Mouse (Mus musculus) forebrain, embryonic 16.5 days (tissue): Measurements from ENCODE around the gene Akirin2. TPM values are rescaled to one million over a fixed set of nuclear protein-coding genes. Genes with fewer than 3 reads are reported as not detected.
A peak's percentile ranks its signal among the peaks of the same experiment; 100 is the strongest.

Experiments
- ATAC-seq: fragments of 200-750 bp; cut with Nextera tagmentation; 2 replicates; pipeline ENCODE4 v1.8.0; 2017; ENCODE audit warnings: mild to moderate bottlenecking, moderate library complexity
- H3K27ac ChIP-seq: fragments of 300-500 bp; sonication (generic); 2 replicates; pipeline ENCODE4 v1.5.1; 2014; ENCODE audit warnings: low read length, control low read depth
- H3K27me3 ChIP-seq: fragments of 300-500 bp; sonication (generic); replicated peaks from 2 replicates; pipeline ENCODE4 v1.6.1; 2014; ENCODE audit warnings: low read length; ENCODE audit not compliant: control insufficient read depth, insufficient read depth
- H3K36me3 ChIP-seq: fragments of 300-500 bp; sonication (generic); 2 replicates; pipeline ENCODE4 v1.6.1; 2014; ENCODE audit not compliant: control insufficient read depth, insufficient read depth
- H3K4me1 ChIP-seq: fragments of 300-500 bp; sonication (generic); replicated peaks from 2 replicates; pipeline ENCODE4 v1.6.1; 2014; ENCODE audit warnings: low read length; ENCODE audit not compliant: control insufficient read depth, insufficient read depth
- H3K4me2 ChIP-seq: fragments of 300-500 bp; sonication (generic); 2 replicates; pipeline ENCODE4 v1.6.1; 2014; ENCODE audit warnings: mild to moderate bottlenecking, low read length, control low read depth
- H3K4me3 ChIP-seq: fragments of 300-500 bp; sonication (generic); replicated peaks from 2 replicates; pipeline ENCODE4 v1.5.1; 2014; ENCODE audit warnings: mild to moderate bottlenecking, low read length, control low read depth
- H3K9ac ChIP-seq: fragments of 300-500 bp; sonication (generic); replicated peaks from 2 replicates; pipeline ENCODE4 v1.6.1; 2014; ENCODE audit warnings: low read depth, low read length, control low read depth
- H3K9me3 ChIP-seq: fragments of 300-500 bp; sonication (generic); 2 replicates; pipeline ENCODE4 v1.6.1; 2016; ENCODE audit warnings: low read length; ENCODE audit not compliant: control insufficient read depth
- WGBS: fragments of 180-500 bp; shearing (Covaris S2); extraction: QIAGEN DNeasy Blood & Tissue Kit; methylation state at CpG from one replicate; pipeline ENCODE4 v1.1.7; 2014; 5-methylcytosine and 5-hydroxymethylcytosine counted together
- polyA plus RNA-seq: library from polyadenylated mRNA; unstranded; fragments of >200 nt; fragmentation: Nextera tagmentation; extraction: Ambion mirVana; gene quantifications from 2 replicates; pipeline ENCODE4 v1.2.1, GENCODE M21; 2015

Gene Akirin2
- polyA plus RNA-seq, 1 experiment from 2014 or later = 79.4 TPM

GRCm38 (mm10) chr4:34551098-34551809 is 517 bp downstream of the Akirin2 start:
- peak; percentile 15 for ATAC-seq
- H3K27me3 ChIP-seq = no peaks in the 10 kb centered on the region
- H3K4me1 ChIP-seq = peaks cover 23% of the 10 kb centered on the region
- 0% methylated on average over 44 of the region's 50 CpGs for WGBS
- H3K4me3 ChIP-seq = peak overlapping the region; percentile 100
- no peaks in the 10 kb centered on the region for H3K36me3 ChIP-seq
- peak overlapping the region; percentile 94 for H3K27ac ChIP-seq
- H3K9me3 ChIP-seq = no peaks in the 10 kb centered on the region
- peak overlapping the region; percentile 82 for H3K4me2 ChIP-seq
- H3K9ac ChIP-seq = peak overlapping the region; percentile 99

DNA sequence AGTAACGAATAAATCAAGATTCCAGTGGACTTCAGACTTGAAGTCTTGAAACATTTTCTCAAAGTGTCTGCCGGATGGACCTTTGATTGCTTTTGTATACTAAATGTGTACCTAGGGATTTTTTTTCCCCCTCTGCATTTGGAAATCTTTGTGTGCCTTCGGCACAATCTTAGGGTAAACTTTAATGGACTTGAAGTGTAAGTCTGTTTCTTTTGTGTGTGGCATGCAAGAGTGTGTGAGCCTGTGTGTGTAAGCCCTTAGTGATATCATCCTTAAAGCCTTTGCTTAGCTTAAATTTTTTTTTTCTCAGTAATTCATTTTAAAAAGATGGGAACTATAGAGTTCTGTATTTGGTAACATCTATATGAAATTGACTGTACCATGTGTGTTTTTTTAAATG is 1.2 kb downstream of the Akirin2 start:
- no peak overlapping the region; the same call in 1 of the 2 replicates for H3K27ac ChIP-seq

DNA sequence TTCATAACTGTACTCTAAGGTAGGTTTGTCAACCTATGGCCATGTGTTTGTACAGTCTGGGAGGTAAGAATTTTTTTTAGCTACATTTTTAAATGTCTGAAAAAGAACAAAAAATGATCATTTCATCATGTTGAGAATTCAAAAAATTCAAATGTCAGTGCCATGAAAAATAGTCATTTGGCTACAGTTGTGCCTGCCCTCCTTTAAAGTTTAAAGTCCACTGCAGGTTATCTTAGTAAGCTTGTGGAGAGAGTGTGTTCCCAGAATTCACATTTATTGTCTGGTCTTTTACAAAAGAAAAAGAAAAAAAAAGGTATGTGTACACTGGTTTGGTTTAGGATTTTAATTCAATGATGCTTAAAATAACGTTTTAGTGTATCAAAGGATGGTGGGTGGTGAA is 3.9 kb downstream of the Akirin2 start:
- Histone ChIP-seq H3K4me2 (no peak overlapping the region), H3K4me1 (peaks cover 29% of the 10 kb centered on the region), H3K27me3 (no peaks in the 10 kb centered on the region), H3K9me3 (no peaks in the 10 kb centered on the region), H3K27ac (no peak overlapping the region), H3K9ac (no peak overlapping the region), H3K36me3 (no peaks in the 10 kb centered on the region), H3K4me3 (no peak overlapping the region)
- ATAC-seq = no peak
- 14% methylated on average over 1 of the region's 1 CpGs for WGBS

More for the DNA sequence above, 1.2 kb downstream of the Akirin2 start:
- 17% methylated on average over 3 of the region's 3 CpGs for WGBS
- H3K27me3 ChIP-seq = no peaks in the 10 kb centered on the region
- no peaks in the 10 kb centered on the region for H3K9me3 ChIP-seq
- H3K36me3 ChIP-seq = no peaks in the 10 kb centered on the region
- peak overlapping the region; percentile 100 for H3K4me3 ChIP-seq
- no peak for ATAC-seq
- H3K4me1 ChIP-seq = peaks cover 28% of the 10 kb centered on the region
- peak overlapping the region; percentile 82 for H3K4me2 ChIP-seq
- peak overlapping the region; percentile 99 for H3K9ac ChIP-seq

GRCm38 (mm10) chr4:34555604-34556003 is 4.9 kb downstream of the Akirin2 start:
- WGBS = 95% methylated on average over 3 of the region's 3 CpGs
- no peak overlapping the region for H3K4me3 ChIP-seq
- no peaks in the 10 kb centered on the region for H3K36me3 ChIP-seq
- H3K27me3 ChIP-seq = no peaks in the 10 kb centered on the region
- H3K9ac ChIP-seq = no peak overlapping the region
- H3K4me1 ChIP-seq = peaks cover 29% of the 10 kb centered on the region
- H3K27ac ChIP-seq = no peak overlapping the region
- ATAC-seq = no peak
- no peaks in the 10 kb centered on the region for H3K9me3 ChIP-seq
- no peak overlapping the region for H3K4me2 ChIP-seq

- H3K36me3 ChIP-seq = no peaks in the 10 kb centered on the region
- no peak overlapping the region for H3K9ac ChIP-seq
- no peak for ATAC-seq
- H3K27me3 ChIP-seq = no peaks in the 10 kb centered on the region
- H3K4me3 ChIP-seq = no peak overlapping the region
- peaks cover 29% of the 10 kb centered on the region for H3K4me1 ChIP-seq
- no peak overlapping the region for H3K4me2 ChIP-seq
- no peak overlapping the region for H3K27ac ChIP-seq
- no peaks in the 10 kb centered on the region for H3K9me3 ChIP-seq
Measured at GRCm38 (mm10) chr4:34556183-34556582, 5.4 kb downstream of the Akirin2 start.

DNA sequence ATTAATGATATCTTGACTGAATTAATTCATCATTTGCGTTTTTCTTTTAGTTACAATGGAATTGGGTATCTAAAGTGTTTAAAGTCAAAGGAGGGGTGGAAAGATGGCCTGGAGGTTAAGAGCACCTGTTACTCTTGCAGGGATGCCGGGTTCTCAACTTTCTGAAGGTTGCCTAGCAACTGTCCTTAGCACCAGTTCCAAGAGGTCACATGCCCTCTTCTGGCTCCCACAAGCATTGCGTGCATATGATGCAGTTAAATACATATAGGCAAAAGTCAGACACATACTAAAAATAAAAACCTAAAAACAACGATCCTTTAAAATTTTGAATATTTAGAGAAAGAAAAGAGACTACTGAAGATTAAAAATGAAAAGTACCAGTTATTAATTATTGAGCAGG is 10.2 kb downstream of the Akirin2 start:
- H3K27me3 ChIP-seq = no peaks in the 10 kb centered on the region
- no peak overlapping the region for H3K9ac ChIP-seq
- ATAC-seq = no peak
- H3K4me3 ChIP-seq = no peak overlapping the region
- WGBS = 46% methylated on average over 4 of the region's 4 CpGs
- no peak overlapping the region for H3K4me2 ChIP-seq
- no peaks in the 10 kb centered on the region for H3K9me3 ChIP-seq
- peaks cover 7% of the 10 kb centered on the region for H3K36me3 ChIP-seq
- H3K27ac ChIP-seq = no peak overlapping the region
- H3K4me1 ChIP-seq = peaks cover 8% of the 10 kb centered on the region

- Histone ChIP-seq H3K27me3 (no peaks in the 10 kb centered on the region), H3K36me3 (peaks cover 19% of the 10 kb centered on the region), H3K9ac (no peak overlapping the region), H3K9me3 (no peaks in the 10 kb centered on the region), H3K4me3 (no peak overlapping the region), H3K4me2 (no peak overlapping the region), H3K4me1 (no peaks in the 10 kb centered on the region; the same call in 1 of the 2 replicates), H3K27ac (no peak overlapping the region)
- 86% methylated on average over 6 of the region's 6 CpGs for WGBS
- ATAC-seq = no peak
Measured at GRCm38 (mm10) chr4:34566226-34566625, 15.5 kb downstream of the Akirin2 start.

- 89% methylated on average over 2 of the region's 2 CpGs for WGBS
- Histone ChIP-seq H3K4me1 (no peaks in the 10 kb centered on the region), H3K36me3 (peaks cover 35% of the 10 kb centered on the region), H3K27ac (no peak overlapping the region), H3K9me3 (no peaks in the 10 kb centered on the region), H3K9ac (no peak overlapping the region), H3K27me3 (no peaks in the 10 kb centered on the region), H3K4me2 (no peak overlapping the region), H3K4me3 (no peak overlapping the region)
- no peak for ATAC-seq
Measured at GRCm38 (mm10) chr4:34572876-34573275, 22.1 kb downstream of the Akirin2 start.

- H3K27ac ChIP-seq = no peak overlapping the region
- no peak overlapping the region for H3K4me2 ChIP-seq
- peak; percentile 47; the same call in 1 of the 2 replicates for ATAC-seq
- 97% methylated on average over 2 of the region's 2 CpGs for whole genome bisulfite sequencing
- no peaks in the 10 kb centered on the region for H3K27me3 ChIP-seq
- H3K36me3 ChIP-seq = peaks cover 25% of the 10 kb centered on the region
- no peak overlapping the region for H3K4me3 ChIP-seq
- H3K4me1 ChIP-seq = no peaks in the 10 kb centered on the region
- no peak overlapping the region for H3K9ac ChIP-seq
- no peaks in the 10 kb centered on the region for H3K9me3 ChIP-seq
Measured at GRCm38 (mm10) chr4:34577028-34577427, 26.3 kb downstream of the Akirin2 start.
